Mouse (Mus musculus) frontal cortex, postnatal 36 days (tissue): ENCODE measurements around the gene Apaf1.

ENCODE experiments used
- DNase-seq, 2 experiments: peaks; one replicate each; pipeline ENCODE4 v3.0.0; 2022; ENCODE audit warnings: low spot score in 2 of 2

Gene Apaf1

GRCm38 (mm10) chr10:91081959-91082507 lies 537 bp downstream of the Apaf1 start:
- no peak for DNase-seq

- DNase-seq: no peak
These were observed 2.0 kb downstream of the Apaf1 start for GRCm38 (mm10) chr10:91080540-91080939.

- DNase-seq: no peak
These were observed 5.9 kb downstream of the Apaf1 start for GRCm38 (mm10) chr10:91076667-91077066.

- no peak for DNase-seq
These were observed 9.2 kb downstream of the Apaf1 start for GRCm38 (mm10) chr10:91073345-91073744.

- DNase-seq: no peak
These were observed 10.8 kb downstream of the Apaf1 start for GRCm38 (mm10) chr10:91071768-91072167.

- DNase-seq: no peak
These were observed 20.2 kb downstream of the Apaf1 start for GRCm38 (mm10) chr10:91062355-91062754.

- no peak for DNase-seq
These were observed 21.8 kb downstream of the Apaf1 start for GRCm38 (mm10) chr10:91060742-91061141.

- no peak for DNase-seq
These were observed 29.8 kb downstream of the Apaf1 start for GRCm38 (mm10) chr10:91052734-91053133.

GRCm38 (mm10) chr10:91051156-91051555 lies 31.4 kb downstream of the Apaf1 start:
- DNase-seq: no peak

- DNase-seq: no peak
These were observed 32.9 kb downstream of the Apaf1 start for GRCm38 (mm10) chr10:91049696-91050095.

- DNase-seq: peak; percentile 72 to 78
These were observed 48.6 kb downstream of the Apaf1 start for GRCm38 (mm10) chr10:91033942-91034341.

GRCm38 (mm10) chr10:91032399-91032798 lies 50.2 kb downstream of the Apaf1 start:
- peak; percentile 84 to 91 for DNase-seq

GRCm38 (mm10) chr10:91031176-91031575 lies 51.4 kb downstream of the Apaf1 start:
- no peak for DNase-seq

- no peak for DNase-seq
These were observed 53.5 kb downstream of the Apaf1 start for GRCm38 (mm10) chr10:91029002-91029539.

- DNase-seq: no peak
These were observed 54.6 kb downstream of the Apaf1 start for GRCm38 (mm10) chr10:91027964-91028363.

GRCm38 (mm10) chr10:91027468-91027867 lies 55.1 kb downstream of the Apaf1 start:
- no peak for DNase-seq

GRCm38 (mm10) chr10:91005858-91006538 lies 76.6 kb downstream of the Apaf1 start:
- no peak for DNase-seq

- DNase-seq: peak; percentile 22 to 29
These were observed 81.1 kb downstream of the Apaf1 start for GRCm38 (mm10) chr10:91001421-91001820.

- DNase-seq: peak; percentile 46 to 74
These were observed 82.7 kb downstream of the Apaf1 start for GRCm38 (mm10) chr10:90999899-91000298.

GRCm38 (mm10) chr10:90993869-90994268 lies 88.7 kb downstream of the Apaf1 start:
- no peak for DNase-seq

GRCm38 (mm10) chr10:90992237-90992636 lies 90.3 kb downstream of the Apaf1 start:
- DNase-seq: no peak

- DNase-seq: no peak
These were observed 92.2 kb downstream of the Apaf1 start for GRCm38 (mm10) chr10:90990340-90990739.

GRCm38 (mm10) chr10:90983046-90983445 lies 99.5 kb downstream of the Apaf1 start:
- DNase-seq: no peak
